Mouse (Mus musculus) ES-Bruce4 (cell line): Measurements from ENCODE around the gene Snx7. TPM values are rescaled to one million over a fixed set of nuclear protein-coding genes. Genes with fewer than 3 reads are reported as not detected.

Experiments
- H3K27ac ChIP-seq: 2 replicates; pipeline ENCODE4 v1.5.1; 2012; ENCODE audit warnings: low read length, inconsistent platforms; ENCODE audit not compliant: insufficient read depth
- H3K27me3 ChIP-seq: 2 replicates; pipeline ENCODE4 v1.6.1; 2012; ENCODE audit warnings: mild to moderate bottlenecking, low read length, inconsistent platforms; ENCODE audit not compliant: control insufficient read depth, poor library complexity, insufficient read depth, severe bottlenecking
- H3K36me3 ChIP-seq: 2 replicates; pipeline ENCODE4 v1.6.1; 2012; ENCODE audit warnings: inconsistent platforms, mild to moderate bottlenecking, low read length, moderate library complexity; ENCODE audit not compliant: control insufficient read depth, poor library complexity, insufficient read depth, severe bottlenecking
- H3K4me1 ChIP-seq: one replicate; pipeline ENCODE4 v1.8.1; 2011; ENCODE audit warnings: low read length; ENCODE audit not compliant: control insufficient read depth, insufficient read depth
- H3K4me3 ChIP-seq: 2 replicates; pipeline ENCODE4 v1.5.1; 2011; ENCODE audit warnings: low read depth, mild to moderate bottlenecking, low read length
- H3K9ac ChIP-seq: 2 replicates; pipeline ENCODE4 v1.6.1; 2012; ENCODE audit warnings: low read depth, mild to moderate bottlenecking, inconsistent platforms; ENCODE audit not compliant: poor library complexity, severe bottlenecking
- H3K9me3 ChIP-seq: replicated peaks from 2 replicates; pipeline ENCODE4 v1.6.1; 2012; ENCODE audit warnings: mild to moderate bottlenecking, low read length, inconsistent platforms; ENCODE audit not compliant: control insufficient read depth, poor library complexity, insufficient read depth, severe bottlenecking
- CTCF ChIP-seq: IDR thresholded peaks from one replicate; pipeline ENCODE4 v1.8.1; 2011; ENCODE audit warnings: low read depth, low read length
- EP300 ChIP-seq: IDR thresholded peaks from 2 replicates; pipeline ENCODE4 v1.6.1; 2011; ENCODE audit warnings: low read depth, low read length; ENCODE audit not compliant: insufficient read depth
- POLR2A ChIP-seq: IDR thresholded peaks from one replicate; pipeline ENCODE4 v1.8.1; 2011; ENCODE audit warnings: low read length; ENCODE audit not compliant: insufficient read depth
- polyA plus RNA-seq: library from polyadenylated mRNA; stranded (reverse); fragments of >200 nt; gene quantifications from 2 replicates; pipeline ENCODE4 v1.2.4, GENCODE M21; 2011; ENCODE audit warnings: low read depth; ENCODE audit not compliant: missing spikeins, insufficient read depth, insufficient read length

Gene Snx7
- polyA plus RNA-seq = 12.1 and 13.0 TPM in 2 replicates

- no peaks in the 10 kb centered on the region for H3K27me3 ChIP-seq
- H3K4me1 ChIP-seq = no peaks in the 10 kb centered on the region
- H3K9me3 ChIP-seq = no peaks in the 10 kb centered on the region
- H3K36me3 ChIP-seq = no peaks in the 10 kb centered on the region
- H3K9ac ChIP-seq = peak within 1 kb of the TSS; percentile 83
- no peak within 1 kb of the TSS for H3K27ac ChIP-seq
- TF ChIP-seq EP300 (no peak), POLR2A (no peak), CTCF (no peak)
- H3K4me3 ChIP-seq = peak within 1 kb of the TSS; percentile 97
Observed at GRCm38 (mm10) chr3:117868637-117869323, at the start of gene Snx7. Gene Snx7 (minus strand): TSS chr3:117868936.

GRCm38 (mm10) chr3:117915420-117915819 lies 46.7 kb upstream of the Snx7 start:
- TF ChIP-seq POLR2A (no peak), EP300 (no peak), CTCF (no peak)

GRCm38 (mm10) chr3:117893736-117894135 lies 25.0 kb upstream of the Snx7 start:
- H3K4me3 ChIP-seq = no peak overlapping the region
- no peaks in the 10 kb centered on the region; the same call in 1 of the 2 replicates for H3K9me3 ChIP-seq
- no peaks in the 10 kb centered on the region for H3K36me3 ChIP-seq
- no peaks in the 10 kb centered on the region for H3K4me1 ChIP-seq
- no peaks in the 10 kb centered on the region for H3K27me3 ChIP-seq
- TF ChIP-seq POLR2A = no peak
- TF ChIP-seq CTCF = no peak
- no peak for TF ChIP-seq EP300
- no peak overlapping the region for H3K9ac ChIP-seq
- H3K27ac ChIP-seq = no peak overlapping the region

More at GRCm38 (mm10) chr3:117915420-117915819, 46.7 kb upstream of the Snx7 start:
- Histone ChIP-seq H3K4me3 (no peak overlapping the region), H3K36me3 (no peaks in the 10 kb centered on the region), H3K27me3 (no peaks in the 10 kb centered on the region), H3K27ac (no peak overlapping the region), H3K4me1 (no peaks in the 10 kb centered on the region), H3K9ac (no peak overlapping the region), H3K9me3 (no peaks in the 10 kb centered on the region)

GRCm38 (mm10) chr3:117875450-117875849 lies 6.7 kb upstream of the Snx7 start:
- Histone ChIP-seq H3K4me1 (no peaks in the 10 kb centered on the region), H3K9me3 (no peaks in the 10 kb centered on the region), H3K4me3 (no peak overlapping the region), H3K9ac (no peak overlapping the region), H3K27me3 (no peaks in the 10 kb centered on the region), H3K27ac (no peak overlapping the region), H3K36me3 (no peaks in the 10 kb centered on the region)
- TF ChIP-seq POLR2A (no peak), CTCF (no peak), EP300 (no peak)

GRCm38 (mm10) chr3:117873209-117873863 lies 4.6 kb upstream of the Snx7 start:
- H3K27me3 ChIP-seq = no peaks in the 10 kb centered on the region
- no peak overlapping the region for H3K9ac ChIP-seq
- no peaks in the 10 kb centered on the region for H3K4me1 ChIP-seq
- H3K27ac ChIP-seq = no peak overlapping the region
- TF ChIP-seq POLR2A (no peak), EP300 (no peak), CTCF (no peak)
- no peaks in the 10 kb centered on the region for H3K36me3 ChIP-seq
- H3K9me3 ChIP-seq = no peaks in the 10 kb centered on the region
- H3K4me3 ChIP-seq = no peak overlapping the region

GRCm38 (mm10) chr3:117869324-117869715 lies 584 bp upstream of the Snx7 start:
- peak overlapping the region; percentile 97 for H3K4me3 ChIP-seq
- no peak overlapping the region for H3K27ac ChIP-seq

More at GRCm38 (mm10) chr3:117869324-117869715, 584 bp upstream of the Snx7 start:
- Histone ChIP-seq H3K4me1 (no peaks in the 10 kb centered on the region), H3K9me3 (no peaks in the 10 kb centered on the region), H3K27me3 (no peaks in the 10 kb centered on the region), H3K36me3 (no peaks in the 10 kb centered on the region), H3K9ac (peak overlapping the region; percentile 83)
- TF ChIP-seq POLR2A (no peak), EP300 (no peak), CTCF (no peak)
